ENCODE assay signal across 16 mouse cellular contexts in the genomic region with DNA sequence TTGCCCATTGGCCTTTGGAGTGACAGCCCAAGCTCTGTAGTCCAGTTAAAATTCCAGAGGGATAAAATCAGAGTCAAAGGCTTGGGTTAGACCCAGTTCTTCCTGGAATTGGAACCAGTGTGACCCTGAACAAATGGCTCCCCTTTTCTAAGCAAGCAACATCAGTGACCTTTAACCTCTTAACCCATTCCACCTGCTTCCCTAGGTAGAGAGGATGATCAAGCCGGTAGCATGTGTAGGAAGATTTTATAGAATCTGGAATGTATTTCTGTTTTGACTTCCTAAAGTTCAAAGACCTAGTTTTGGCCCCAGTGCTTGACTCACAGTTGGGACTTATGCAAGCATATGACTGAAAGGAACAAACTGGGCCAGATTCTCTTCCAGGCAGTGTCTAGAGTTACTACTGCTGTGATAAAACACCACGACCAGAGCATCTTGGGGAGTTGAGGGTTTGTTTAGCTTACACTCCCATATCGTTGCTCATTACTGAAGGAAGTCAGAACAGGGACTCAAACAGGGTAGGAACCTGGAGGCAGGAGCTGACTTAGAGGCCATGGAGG.
"Had no signal": no experiment of that assay in that cellular context is flagged by ENCODE, and none has a peak within 500 bp of the region (broad histone marks: within the 10 kb centered on the region; RNA-seq: fewer than 3 reads in every experiment).

No protein-coding gene starts in this region.

- H3K36me3 ChIP-seq: kidney, embryonic 15.5 days; limb, embryonic 10.5 days; neural tube, embryonic 15.5 days had no signal

- H3K9me3 ChIP-seq: kidney, embryonic 15.5 days; limb, embryonic 10.5 days; neural tube, embryonic 15.5 days had no signal

- H3K27ac ChIP-seq: kidney, embryonic 15.5 days; left cerebral cortex, adult 2 months; limb, embryonic 10.5 days; liver, embryonic 14.5 days; neural tube, embryonic 15.5 days had no signal

- H3K9ac ChIP-seq: kidney, embryonic 15.5 days; liver, embryonic 14.5 days; neural tube, embryonic 15.5 days had no signal

- H3K4me3 ChIP-seq: kidney, embryonic 15.5 days; left cerebral cortex, adult 2 months; limb, embryonic 10.5 days; myocyte; neural tube, embryonic 15.5 days had no signal

- DNase-seq: kidney, adult 18-20 months; kidney, postnatal 14 days; lung, adult 2 months; lung, postnatal 36 days; midbrain, embryonic 14.5 days; right cerebral cortex, adult 18-20 months; right cerebral cortex, postnatal 25 days; thymus, adult 18-20 months; thymus, postnatal 25 days had no signal

- ATAC-seq: lung, postnatal 0 days had no signal

- H3K4me2 ChIP-seq: kidney, embryonic 15.5 days; neural tube, embryonic 15.5 days had no signal
